Mouse (Mus musculus): ENCODE measurements at regions not wholly inside any gene's neighbourhood (a gene's known extent, or its start where the extent isn't known, plus 50 kb on each side); places are given as distances from the start of the nearest gene placed in this dataset.

DNA sequence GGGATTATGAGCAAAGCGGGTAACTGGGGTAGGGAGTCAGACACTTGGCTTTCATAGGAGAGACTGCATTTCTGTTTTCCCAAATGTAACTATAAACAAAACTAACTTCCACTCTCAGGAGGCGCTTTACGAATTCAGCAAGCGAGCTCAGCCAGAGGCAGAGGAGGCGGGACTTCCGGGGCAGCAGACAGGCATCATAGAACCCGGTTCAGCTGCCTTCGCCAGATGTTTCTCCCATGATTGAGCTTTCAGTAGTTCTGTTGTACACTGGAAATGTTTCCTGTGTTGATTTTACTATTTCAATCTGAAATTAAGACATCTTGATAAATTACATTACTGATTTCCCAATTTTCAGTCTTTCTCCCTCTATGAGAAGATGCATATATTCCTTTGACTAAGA lies 92.9 kb downstream of the Zfp365 start:
- DNase-seq (ENCODE audit: low spot score) = no peak

DNA sequence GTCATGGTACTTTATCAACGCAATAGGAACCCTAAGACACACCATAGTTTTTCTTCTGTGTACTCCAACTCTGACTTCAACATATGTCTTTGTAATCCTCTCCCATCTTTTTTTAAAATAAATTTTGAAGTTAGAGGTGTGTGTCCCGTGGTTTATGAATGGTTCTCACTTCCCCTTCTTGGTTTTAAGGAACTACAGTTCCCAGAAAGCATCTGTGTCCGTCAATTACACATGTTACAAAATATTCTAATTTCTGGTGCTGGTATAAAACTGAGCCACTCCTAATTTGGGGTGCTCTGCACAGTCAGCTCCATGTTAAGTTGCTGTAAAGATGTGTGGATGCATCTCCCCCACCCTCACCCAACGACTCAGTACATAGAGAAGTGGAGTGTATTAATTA lies 98.6 kb downstream of the Zfp365 start:
- no peak for DNase-seq (ENCODE audit: low spot score)

DNA sequence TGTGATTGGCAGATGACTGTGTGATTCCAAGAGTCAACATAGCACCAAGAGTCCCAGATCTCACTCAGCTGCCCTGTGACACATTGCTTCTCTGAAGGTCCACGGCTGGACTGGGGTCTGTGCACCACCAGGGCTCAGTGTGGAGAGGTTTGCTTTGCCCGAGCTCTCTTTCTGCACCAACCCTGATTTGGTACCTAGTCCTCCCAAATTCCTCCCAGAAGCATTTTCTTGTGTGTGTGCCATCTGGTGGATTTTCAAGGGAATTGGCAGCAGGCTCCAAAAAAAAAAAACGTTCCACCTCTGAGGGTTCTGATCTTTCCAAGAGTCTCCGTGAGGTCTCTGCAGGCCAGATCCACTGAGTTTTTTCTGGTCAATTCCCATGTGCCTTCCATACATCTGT lies 107.3 kb downstream of the Zfp365 start:
- peak; percentile 6 for DNase-seq (ENCODE audit: low spot score)

DNA sequence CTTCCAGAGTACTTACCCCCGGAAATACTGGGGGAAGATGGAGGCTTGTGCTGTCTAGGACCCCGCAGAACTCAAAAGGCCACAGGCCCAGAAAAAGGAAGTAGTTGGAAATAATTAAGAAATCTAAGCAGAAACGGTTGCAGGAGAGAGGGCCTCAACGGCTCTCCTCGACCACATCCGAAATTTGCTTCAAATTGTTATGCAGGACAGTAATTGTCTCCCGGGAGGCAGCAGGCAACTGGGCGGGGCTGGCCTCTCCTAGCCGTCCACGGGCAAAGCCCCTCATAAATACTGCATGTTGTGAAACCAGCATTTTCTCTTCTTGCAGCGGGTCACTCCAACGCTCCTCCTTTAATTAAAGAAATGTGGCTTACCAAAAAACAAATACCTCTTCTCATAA lies 107.8 kb downstream of the Zfp365 start:
- DNase-seq (ENCODE audit: low spot score) = no peak

DNA sequence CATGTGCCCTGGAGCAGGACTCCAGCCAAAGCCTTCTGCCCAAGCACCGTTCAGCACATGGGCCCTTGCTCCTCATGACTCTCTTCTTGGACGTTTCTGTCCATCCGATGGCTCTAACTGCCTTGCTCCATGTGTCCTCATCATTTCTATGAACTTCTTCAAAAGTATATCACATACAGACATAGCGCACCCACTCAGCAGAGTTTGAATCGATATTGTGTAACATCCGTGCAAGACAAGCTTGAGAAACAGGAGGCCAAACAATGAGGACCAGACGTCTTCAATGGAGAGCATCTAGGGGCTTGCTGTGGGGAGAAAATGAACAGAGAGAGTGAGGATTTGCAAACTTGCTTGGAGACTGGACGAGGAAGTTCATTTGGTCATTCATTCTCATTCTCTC lies 110.3 kb downstream of the Zfp365 start:
- DNase-seq (ENCODE audit: low spot score) = no peak

DNA sequence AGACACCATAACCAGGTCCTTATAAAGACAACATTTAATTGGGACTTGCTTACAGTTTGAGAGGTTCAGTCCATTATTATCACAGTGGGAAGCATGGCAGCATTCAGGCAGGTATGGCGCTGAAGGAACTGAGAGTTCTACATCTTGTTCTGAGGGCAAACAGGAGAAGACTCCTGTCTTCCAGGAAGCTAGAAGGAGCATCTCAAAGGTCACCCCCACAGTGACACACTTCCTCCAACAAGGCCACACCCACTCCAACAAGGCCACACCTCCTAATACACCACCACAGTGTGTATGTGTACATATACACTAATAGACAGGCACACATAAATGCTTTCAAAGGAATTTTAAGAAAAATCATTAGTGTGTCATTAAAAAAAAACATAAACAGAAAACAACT lies 110.8 kb downstream of the Zfp365 start:
- no peak for DNase-seq (ENCODE audit: low spot score)

DNA sequence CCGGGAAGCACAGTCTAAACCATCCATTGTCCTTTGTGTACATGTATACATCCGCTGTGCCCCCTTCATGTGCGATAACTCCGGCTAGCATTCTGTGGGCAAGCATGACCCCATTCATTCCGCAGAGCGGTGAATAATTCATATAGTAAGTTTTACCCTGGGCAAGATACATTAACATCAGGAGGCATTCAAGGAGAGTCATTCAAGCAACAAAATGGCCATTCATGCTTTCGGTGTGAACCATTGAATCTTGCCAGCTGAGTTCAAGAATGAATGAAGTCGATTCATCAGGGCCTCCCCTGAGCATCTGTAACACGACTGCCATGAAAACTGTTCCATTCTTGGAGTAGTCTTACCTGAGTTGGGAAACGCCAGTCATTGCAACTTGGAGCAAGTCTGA lies 113.5 kb downstream of the Zfp365 start:
- DNase-seq (ENCODE audit: low spot score) = no peak

DNA sequence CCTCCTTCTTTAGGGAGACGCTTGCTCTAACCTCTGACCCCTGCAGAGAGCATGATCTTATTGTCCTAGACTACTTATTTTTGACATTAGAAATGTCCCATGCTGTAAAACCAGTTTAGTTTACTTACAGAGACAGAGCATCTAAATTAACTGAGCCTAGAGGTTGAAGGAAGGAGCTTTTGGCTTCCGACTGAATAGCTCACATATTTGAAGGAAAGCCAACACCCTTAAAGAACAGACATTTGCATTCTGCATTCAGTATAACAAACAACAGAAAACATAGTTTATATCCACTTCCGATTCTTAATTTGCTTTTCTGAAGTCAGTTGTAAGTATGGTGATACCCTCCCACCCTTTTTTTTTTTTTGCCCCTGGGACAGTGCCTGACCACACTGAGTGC lies 119.3 kb downstream of the Zfp365 start:
- DNase-seq (ENCODE audit: low spot score) = no peak

DNA sequence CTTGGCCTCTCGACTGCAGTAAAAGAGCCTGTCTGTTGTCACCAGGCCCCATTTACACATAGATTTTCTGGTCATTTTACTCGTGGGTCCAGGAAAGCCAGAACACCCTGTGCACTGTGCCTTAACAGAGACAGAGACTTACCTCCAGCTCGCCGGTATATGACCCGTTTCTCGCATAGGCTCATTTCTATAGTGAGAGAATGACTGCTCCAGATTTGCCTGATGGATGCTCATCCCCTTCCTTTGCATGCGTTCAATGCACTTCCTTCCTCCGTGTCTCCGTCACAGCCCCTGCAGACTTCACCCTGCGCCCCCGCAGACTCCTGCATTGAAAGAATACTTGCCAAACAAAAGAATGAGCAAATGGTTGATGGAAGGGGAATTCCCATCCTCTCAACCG lies 122.8 kb downstream of the Zfp365 start:
- DNase-seq (ENCODE audit: low spot score) = no peak

DNA sequence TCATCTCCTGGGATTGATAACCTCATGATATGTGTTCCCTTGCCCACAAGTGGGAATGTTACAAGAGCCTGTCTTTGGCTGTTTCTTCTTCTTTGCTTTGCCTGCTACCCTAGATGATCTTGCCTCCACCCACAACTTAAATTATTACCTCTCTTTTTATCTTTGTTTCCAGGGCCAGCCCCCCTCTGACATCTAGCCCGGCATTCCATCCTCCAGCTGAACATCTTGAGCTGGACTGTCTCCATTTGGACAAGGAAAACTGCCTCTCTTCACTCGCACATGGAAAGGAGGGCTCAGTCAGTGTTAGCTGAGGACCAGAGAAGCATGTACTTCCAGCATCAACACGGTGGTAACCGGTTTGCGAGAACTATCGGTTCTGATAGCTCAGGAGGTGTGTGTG lies 124.3 kb downstream of the Zfp365 start:
- no peak for DNase-seq (ENCODE audit: low spot score)

DNA sequence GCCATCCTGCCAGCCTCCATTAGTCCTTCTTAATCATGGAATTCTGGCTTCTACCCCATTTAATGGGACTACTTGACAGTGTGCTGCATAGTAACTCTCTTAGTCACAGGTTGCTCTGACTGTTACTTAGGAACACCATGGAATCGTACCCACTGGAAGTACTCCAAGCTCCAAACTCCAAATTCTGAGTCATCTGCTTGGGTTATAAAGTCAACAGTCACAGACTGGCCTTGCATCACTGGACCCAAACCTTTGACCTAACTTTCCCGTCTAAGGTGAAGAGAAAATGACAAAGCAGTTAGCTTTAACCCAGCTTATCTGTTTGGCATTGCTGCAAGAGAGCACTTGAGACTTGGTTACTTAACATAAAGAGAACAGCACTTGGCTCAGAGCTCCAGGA lies 126.9 kb downstream of the Zfp365 start:
- DNase-seq (ENCODE audit: low spot score) = no peak

DNA sequence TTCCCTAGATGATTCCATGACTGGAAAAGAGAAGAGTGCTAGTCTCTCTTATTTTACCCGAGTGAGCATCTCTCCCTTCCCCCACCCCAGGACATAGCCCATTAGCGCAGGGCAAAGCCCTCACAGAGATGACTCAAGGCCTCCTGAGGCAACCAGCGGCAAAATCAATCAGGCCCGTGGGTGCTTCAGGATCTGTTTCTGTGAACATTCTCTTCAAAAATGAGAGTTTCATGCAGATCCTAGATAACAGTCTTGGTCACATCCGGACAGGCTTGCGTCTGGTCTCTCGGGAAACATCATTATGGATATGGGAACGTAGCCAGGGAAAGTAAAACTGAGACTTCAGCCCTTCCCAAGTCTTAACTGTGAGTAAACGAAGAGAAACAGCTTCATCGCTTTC lies 134.1 kb downstream of the Zfp365 start:
- no peak for DNase-seq (ENCODE audit: low spot score)

DNA sequence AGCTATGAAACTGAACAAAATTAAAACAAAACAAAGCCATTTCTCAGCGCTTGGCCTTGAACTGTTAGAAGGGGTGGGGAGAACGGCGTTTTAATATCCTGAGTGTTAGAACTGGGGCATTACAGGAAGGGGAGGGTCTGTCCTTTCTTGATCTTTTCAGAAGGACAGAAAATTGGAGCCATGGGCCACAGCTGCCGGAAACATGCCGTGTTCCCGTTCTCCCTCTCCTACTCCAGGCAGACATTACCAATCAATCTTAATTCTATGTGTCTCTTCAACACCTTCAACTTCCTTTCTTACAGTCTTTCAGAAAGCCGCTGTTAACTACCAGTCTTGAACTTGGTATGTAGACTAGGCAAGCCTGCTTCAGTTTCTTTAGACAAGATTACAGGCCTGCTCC lies 134.7 kb downstream of the Zfp365 start:
- no peak for DNase-seq (ENCODE audit: low spot score)

DNA sequence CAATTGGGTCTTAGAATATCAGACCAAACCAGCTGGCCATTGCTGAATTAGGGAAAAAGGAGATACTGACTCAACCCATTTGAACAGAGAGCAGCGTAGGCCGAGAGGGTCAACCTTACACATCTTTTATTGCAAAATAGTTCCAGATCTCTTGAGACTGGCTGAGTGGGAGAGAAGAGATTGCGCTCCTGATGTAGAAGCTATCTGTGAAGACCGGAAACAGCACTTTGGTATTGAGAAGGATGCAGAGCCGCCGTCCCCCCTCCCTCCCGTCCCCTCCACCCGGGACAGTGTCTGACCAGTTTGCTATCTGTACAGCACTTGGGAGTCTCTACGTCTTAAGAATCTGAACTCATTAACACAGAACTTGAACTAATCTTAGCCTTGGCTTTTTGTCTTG lies 135.6 kb downstream of the Zfp365 start:
- no peak for DNase-seq (ENCODE audit: low spot score)

DNA sequence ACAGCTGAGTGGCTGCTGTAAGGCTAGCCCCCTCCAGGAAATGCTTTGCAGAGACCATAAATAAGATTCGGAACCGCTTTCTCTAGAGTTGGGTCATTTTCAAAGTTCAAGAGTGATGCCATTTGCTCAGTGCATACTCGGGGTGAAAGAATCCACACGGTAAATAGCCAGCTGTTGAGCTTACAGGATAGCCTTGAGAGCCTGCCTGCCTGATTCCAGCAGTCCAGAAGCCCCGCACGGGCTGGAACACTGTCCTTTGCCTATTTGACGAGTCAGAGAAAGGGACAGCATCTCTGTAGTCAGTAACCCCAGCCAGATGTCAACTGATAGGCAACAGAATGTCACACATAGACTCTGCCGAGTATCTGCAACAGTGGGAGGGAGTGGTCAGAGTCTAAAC lies 140.7 kb downstream of the Zfp365 start:
- DNase-seq (ENCODE audit: low spot score) = no peak

DNA sequence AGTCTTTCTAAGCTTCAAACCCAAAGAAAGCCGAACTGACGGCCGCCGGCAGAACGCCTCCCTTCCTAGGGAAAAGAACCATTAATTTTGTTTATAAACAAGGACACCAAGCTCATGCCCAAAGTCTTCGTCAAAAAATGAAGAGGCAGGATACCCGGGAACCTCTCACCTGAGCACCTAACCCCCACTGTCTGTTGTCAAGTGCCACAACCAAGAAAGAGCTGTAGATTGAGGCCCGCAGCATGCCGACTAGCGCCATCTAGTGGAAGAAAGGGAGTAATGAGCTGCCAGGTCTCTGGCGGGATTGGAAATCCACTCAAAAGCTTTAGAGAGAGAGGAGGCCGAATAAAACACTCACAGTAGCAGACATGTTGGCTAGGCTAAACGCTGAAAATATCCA lies 146.4 kb downstream of the Zfp365 start:
- peak; percentile 54 for DNase-seq (ENCODE audit: low spot score)

DNA sequence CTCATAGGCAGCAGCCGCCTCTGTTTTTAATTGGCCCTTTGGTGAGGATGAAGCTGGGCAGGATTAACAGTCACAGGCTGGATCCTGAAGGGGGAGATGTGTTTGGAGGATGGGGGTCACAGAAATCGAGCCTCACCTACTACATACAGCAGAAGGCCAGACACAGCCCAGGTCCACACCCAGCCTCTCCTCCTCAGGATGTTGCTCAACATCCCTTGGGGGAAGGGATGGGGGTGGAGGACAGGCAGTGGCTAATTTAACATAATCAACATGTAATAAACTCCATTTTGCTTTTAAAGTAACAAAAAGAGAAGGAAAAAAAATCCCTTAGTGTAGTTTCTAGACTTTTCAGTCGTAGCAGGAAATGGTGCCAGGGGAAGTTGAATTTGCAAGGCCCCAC lies 152.0 kb downstream of the Zfp365 start:
- no peak for DNase-seq (ENCODE audit: low spot score)

DNA sequence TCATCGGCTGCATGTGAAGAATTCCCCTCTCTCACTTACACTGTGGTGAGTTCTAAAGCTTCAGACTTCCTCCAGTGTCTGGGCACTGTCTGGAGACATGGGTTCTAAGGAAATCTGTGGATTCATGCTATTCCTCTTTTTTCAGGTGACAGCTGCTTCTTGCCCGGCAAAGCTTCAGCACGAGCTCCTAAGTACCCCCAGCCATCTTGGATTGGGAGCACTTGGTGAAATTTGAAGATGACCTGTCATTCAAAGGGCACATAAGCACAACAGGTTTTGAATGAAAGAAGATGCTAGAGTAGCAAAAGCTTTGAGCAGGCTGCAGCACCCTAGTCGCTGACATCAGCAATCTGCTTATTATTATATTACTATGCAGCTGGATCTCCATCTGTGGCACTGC lies 164.3 kb downstream of the Zfp365 start:
- DNase-seq (ENCODE audit: low spot score) = no peak

DNA sequence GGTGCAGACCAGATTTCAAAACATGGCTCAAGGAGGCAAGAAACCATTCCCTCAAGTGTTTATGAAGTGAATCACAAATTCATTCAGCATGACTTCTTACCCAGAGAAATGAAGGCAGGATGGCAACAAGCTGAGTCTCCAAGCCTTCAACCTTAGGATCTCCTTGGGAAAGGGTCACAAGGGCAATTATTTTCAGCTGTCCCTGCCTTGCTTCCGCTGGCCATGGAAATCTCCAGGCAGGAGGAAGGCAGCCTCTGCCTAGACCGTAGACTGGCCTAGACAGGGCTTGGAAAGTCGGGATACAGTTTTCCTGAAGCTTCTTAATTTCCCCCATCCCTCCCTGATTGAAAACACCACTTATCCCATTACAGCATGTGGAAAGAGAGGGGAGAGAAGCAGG lies 165.0 kb downstream of the Zfp365 start:
- DNase-seq (ENCODE audit: low spot score) = no peak

DNA sequence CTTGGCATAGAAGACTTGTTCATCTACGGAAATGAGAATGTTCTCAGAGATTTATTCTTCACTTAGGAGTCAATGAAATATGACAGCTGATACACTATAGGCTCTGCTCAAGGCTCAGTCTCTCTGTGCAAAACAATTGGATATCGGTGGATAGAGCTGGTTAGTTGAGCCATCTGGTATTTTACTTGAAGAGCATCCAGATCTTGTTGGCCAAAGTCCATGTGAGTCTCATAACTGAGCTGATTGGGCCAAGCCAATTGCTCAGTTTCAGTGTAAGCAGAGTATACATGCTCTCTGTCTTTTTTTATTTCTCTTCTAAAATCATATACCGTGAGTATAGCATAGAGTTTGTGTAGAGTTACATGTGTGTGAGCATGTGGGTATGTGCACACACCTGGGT lies 166.3 kb downstream of the Zfp365 start:
- peak; percentile 54 for DNase-seq (ENCODE audit: low spot score)

DNA sequence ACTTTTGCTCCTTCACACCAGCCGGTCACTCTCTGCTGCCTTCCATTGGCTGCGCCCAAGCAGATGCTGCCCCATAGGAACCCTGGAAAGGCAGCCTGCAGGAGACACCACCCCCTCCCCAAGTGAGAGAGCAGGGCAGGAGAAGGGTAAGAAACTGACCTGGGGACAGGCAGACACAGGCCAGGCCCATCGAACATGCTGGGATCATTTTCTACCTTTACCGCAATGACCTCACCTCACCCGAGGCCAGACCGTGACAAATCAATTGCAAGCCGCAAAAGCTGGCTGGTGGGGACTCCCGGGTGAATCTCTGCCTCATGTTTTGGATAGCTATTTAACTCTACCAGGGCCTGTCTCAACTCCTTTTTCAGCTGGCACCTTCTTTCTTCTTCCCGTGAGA lies 168.9 kb downstream of the Zfp365 start:
- DNase-seq (ENCODE audit: low spot score) = no peak

DNA sequence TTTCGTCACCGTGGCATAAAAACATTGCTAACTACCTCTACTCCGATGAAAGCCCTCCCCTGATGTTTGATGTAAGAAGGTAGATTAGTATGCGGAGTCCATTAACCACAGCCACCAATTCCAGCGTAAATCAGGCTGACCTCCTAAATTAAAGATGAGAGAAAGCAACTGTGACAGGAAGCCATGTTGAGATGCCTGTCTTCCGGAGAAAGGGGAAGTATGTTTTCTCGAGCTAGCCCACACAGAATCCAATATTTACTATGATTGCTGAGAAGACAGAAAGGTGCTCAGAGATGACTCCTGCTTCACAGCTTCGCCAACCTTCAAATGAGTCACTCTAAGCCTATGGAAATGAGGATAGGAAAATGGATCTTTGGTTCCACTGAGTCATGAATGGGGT lies 169.6 kb downstream of the Zfp365 start:
- no peak for DNase-seq (ENCODE audit: low spot score)

DNA sequence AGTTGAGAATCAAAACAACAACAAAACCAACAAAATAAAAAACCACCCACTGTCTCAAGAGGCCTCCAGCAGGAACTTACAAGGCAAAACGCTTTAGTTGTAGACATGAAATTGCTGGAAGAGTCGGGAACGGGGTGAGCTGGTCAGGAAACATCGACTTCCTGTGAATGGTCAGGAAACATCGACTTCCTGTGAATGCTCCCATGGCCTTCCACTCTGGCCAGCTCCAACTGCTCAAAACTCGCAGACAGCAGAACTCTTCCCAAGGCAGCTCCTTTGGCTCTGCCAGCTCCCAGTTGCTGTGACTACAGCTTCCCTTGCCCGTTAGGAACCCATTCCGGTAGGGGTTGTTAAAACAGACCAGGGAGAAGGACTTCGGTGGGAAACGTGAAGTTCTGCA lies 170.2 kb downstream of the Zfp365 start:
- no peak for DNase-seq (ENCODE audit: low spot score)

DNA sequence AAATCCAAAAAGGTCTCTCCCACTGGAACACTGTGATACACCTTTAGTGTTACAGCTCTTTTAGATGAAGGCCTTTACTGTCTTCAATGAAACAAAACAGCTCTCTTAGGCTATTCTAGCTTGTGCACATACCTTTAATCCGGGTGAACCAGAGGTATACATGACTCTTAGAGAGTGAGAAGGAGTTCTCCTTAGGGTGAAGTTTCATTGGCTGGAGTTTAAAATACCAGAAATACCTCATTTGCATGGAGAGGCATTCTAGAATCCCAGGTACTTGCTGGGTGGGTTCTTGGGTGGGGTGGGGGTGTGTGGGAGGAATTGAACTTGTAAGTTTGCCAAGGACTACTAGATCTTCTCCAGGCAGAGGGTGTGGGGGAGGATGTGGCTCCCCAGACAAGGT lies 173.3 kb downstream of the Zfp365 start:
- no peak for DNase-seq (ENCODE audit: low spot score)

DNA sequence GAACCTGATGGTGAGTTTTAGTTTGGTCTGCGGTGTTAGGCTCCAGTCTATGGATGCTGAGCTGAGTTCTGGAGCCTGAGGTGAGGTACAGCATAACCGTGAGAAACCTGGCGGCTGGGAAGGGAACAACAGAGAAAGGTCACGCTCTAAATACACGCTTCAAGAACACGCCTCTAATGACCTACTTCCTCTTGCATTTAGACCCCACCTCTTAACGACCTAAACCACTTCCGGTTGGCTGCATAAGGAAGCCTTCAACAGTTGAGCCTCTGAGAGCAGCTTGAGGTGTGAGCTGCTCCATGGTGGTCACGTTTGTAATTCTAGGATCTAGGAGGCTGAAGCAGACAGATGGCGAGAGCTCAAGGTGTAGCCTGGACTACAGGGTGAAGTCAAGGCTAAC lies 175.8 kb downstream of the Zfp365 start:
- no peak for DNase-seq (ENCODE audit: low spot score)

DNA sequence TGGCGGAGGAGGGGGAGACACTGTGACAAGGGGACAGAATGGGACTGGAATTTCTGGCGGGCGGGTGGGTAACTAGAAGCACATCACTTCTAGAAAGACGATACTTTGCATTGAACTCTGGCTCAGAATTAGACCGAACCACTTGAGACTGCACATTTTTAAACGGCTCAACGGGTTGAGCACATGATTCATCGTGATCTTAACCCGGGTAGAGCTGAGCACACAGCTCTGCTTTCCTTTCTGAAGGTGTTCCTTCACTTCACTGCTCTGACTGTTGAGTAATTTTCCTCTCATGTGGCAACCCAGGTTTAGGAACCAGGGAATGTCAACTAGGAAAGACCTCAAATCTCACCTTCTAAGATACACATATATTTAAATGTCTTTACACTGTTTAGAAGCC lies 180.9 kb downstream of the Zfp365 start:
- no peak for DNase-seq (ENCODE audit: low spot score)
